Mouse (Mus musculus) E14TG2a.4 (cell line): ENCODE data around the gene Pik3r6.

Experiments used
- H3K27me3 ChIP-seq: 2 replicates; pipeline ENCODE4 v1.6.1; 2014; ENCODE audit warnings: low read length, control low read depth; ENCODE audit not compliant: insufficient read depth
- H3K36me3 ChIP-seq: 2 replicates; pipeline ENCODE4 v1.6.1; 2014; ENCODE audit warnings: low read length, control low read depth; ENCODE audit not compliant: insufficient read depth
- H3K4me1 ChIP-seq: replicated peaks from 2 replicates; pipeline ENCODE4 v1.6.1; 2014; ENCODE audit warnings: low read depth, low read length, control low read depth
- H3K4me3 ChIP-seq: replicated peaks from 2 replicates; pipeline ENCODE4 v1.5.1; 2014; ENCODE audit warnings: mild to moderate bottlenecking, low read length
- H3K9me3 ChIP-seq: 2 replicates; pipeline ENCODE4 v1.6.1; 2014; ENCODE audit warnings: low read length, control low read depth
- CTCF ChIP-seq: conservative IDR thresholded peaks from 2 replicates; pipeline ENCODE4 v1.5.1; 2014; ENCODE audit warnings: low read length
- NANOG ChIP-seq: IDR thresholded peaks from 2 replicates; pipeline ENCODE4 v1.6.1; 2014; ENCODE audit warnings: borderline replicate concordance, low read length, mixed read lengths
- POU5F1 ChIP-seq: IDR thresholded peaks from 2 replicates; pipeline ENCODE4 v1.6.1; 2014; ENCODE audit warnings: low read length, borderline replicate concordance

Gene Pik3r6

DNA sequence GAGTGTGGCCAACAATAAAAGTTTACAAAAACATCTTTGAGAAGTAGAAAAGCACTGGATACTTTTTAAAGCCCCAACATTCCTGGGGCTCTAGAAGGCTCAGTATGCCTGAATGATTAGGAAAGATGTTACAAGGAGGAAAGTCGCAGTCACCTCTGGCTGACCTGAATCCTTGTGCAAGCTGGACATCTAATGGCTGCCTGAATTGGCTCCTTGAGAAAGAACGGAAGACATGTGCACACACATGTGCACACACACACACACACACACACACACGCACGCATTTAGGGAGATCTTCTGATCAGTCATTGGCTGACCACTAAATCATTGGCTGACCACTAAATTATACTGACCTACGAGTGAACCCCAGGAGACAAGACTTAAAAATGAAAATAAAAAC lies 68.0 kb downstream of the Pik3r6 start:
- no peaks in the 10 kb centered on the region for H3K36me3 ChIP-seq
- no peak overlapping the region for H3K4me3 ChIP-seq
- peaks cover 7% of the 10 kb centered on the region; the same call in 1 of the 2 replicates for H3K4me1 ChIP-seq
- no peaks in the 10 kb centered on the region for H3K9me3 ChIP-seq
- TF ChIP-seq CTCF: no peak
- no peak for TF ChIP-seq POU5F1
- no peak for TF ChIP-seq NANOG
- peaks cover 15% of the 10 kb centered on the region for H3K27me3 ChIP-seq

DNA sequence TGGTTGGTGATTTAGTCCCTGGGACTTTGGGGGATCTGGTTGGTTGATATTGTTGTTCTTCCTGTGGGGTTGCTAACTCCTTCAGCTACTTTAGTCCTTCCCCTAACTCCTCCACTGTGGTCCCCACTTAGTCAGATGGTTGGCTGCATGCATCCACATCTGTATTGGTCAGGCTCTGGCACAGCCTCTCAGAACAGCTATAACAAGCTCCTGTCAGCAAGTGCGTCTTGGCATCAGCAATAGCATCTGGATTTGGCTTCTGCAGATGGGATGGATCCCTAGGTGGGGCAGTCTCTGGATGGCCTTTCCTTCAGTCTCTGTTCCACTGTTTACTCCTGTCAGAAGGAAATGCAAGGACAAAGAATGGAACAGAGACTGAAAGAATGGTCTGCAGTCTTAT lies 74.3 kb downstream of the Pik3r6 start:
- H3K4me3 ChIP-seq: no peak overlapping the region
- H3K27me3 ChIP-seq: peaks cover 21% of the 10 kb centered on the region
- TF ChIP-seq NANOG: no peak
- TF ChIP-seq POU5F1: no peak
- TF ChIP-seq CTCF: no peak
- H3K4me1 ChIP-seq: no peaks in the 10 kb centered on the region; the same call in 1 of the 2 replicates
- no peaks in the 10 kb centered on the region for H3K9me3 ChIP-seq
- H3K36me3 ChIP-seq: no peaks in the 10 kb centered on the region

DNA sequence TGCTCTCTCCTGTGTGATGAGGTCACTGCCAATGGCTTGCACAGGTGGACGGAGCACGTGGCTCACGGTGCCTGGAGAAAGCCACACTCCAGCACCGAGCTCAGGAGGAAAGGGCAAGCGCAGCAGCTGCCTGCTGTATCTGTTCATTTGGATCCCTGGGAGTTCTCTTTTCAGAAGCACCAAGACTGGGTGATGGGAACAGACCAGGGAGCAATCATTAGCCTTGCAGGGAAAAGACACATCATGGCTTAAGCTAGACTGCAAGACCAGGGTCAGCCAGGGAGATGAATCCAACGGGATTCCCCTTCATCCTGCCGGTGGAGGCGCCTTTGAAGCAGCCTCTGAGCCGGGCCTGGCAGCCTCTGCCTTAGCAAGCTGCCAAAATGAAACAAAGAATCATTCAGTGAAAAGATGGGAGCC lies 76.7 kb downstream of the Pik3r6 start:
- no peak for TF ChIP-seq NANOG
- no peak for TF ChIP-seq CTCF
- TF ChIP-seq POU5F1: no peak
- H3K27me3 ChIP-seq: peaks cover 19% of the 10 kb centered on the region
- H3K4me3 ChIP-seq: no peak overlapping the region
- no peaks in the 10 kb centered on the region for H3K9me3 ChIP-seq
- H3K36me3 ChIP-seq: no peaks in the 10 kb centered on the region
- H3K4me1 ChIP-seq: no peaks in the 10 kb centered on the region; the same call in 1 of the 2 replicates

GRCm38 (mm10) chr11:68580566-68580965 lies 77.7 kb downstream of the Pik3r6 start:
- Histone ChIP-seq H3K36me3 (no peaks in the 10 kb centered on the region), H3K27me3 (peaks cover 19% of the 10 kb centered on the region), H3K9me3 (no peaks in the 10 kb centered on the region), H3K4me1 (no peaks in the 10 kb centered on the region; the same call in 1 of the 2 replicates), H3K4me3 (no peak overlapping the region)
- no peak for TF ChIP-seq NANOG
- no peak for TF ChIP-seq POU5F1
- TF ChIP-seq CTCF: no peak

GRCm38 (mm10) chr11:68583225-68583624 lies 80.4 kb downstream of the Pik3r6 start:
- Histone ChIP-seq H3K4me1 (no peaks in the 10 kb centered on the region; the same call in 1 of the 2 replicates), H3K9me3 (no peaks in the 10 kb centered on the region)
- TF ChIP-seq CTCF (no peak), NANOG (no peak), POU5F1 (no peak)

GRCm38 (mm10) chr11:68583906-68584480 lies 81.2 kb downstream of the Pik3r6 start:
- no peak for TF ChIP-seq POU5F1
- H3K4me1 ChIP-seq: no peaks in the 10 kb centered on the region; the same call in 1 of the 2 replicates
- peaks cover 11% of the 10 kb centered on the region for H3K27me3 ChIP-seq

More at GRCm38 (mm10) chr11:68583225-68583624, 80.4 kb downstream of the Pik3r6 start:
- Histone ChIP-seq H3K36me3 (no peaks in the 10 kb centered on the region), H3K4me3 (no peak overlapping the region), H3K27me3 (peaks cover 17% of the 10 kb centered on the region)

GRCm38 (mm10) chr11:68585890-68586289 lies 83.1 kb downstream of the Pik3r6 start:
- TF ChIP-seq NANOG (no peak), CTCF (no peak), POU5F1 (no peak)
- Histone ChIP-seq H3K36me3 (no peaks in the 10 kb centered on the region), H3K27me3 (peaks cover 18% of the 10 kb centered on the region), H3K4me3 (no peak overlapping the region), H3K9me3 (no peaks in the 10 kb centered on the region), H3K4me1 (no peaks in the 10 kb centered on the region)

More at GRCm38 (mm10) chr11:68583906-68584480, 81.2 kb downstream of the Pik3r6 start:
- Histone ChIP-seq H3K9me3 (no peaks in the 10 kb centered on the region), H3K36me3 (no peaks in the 10 kb centered on the region), H3K4me3 (no peak overlapping the region)

GRCm38 (mm10) chr11:68586721-68587120 lies 83.9 kb downstream of the Pik3r6 start, which contains the start of gene Ccdc42:
TSS of gene Ccdc42 (plus strand) at chr11:68587021.
- no peaks in the 10 kb centered on the region for H3K4me1 ChIP-seq
- no peaks in the 10 kb centered on the region for H3K36me3 ChIP-seq
- H3K27me3 ChIP-seq: peaks cover 26% of the 10 kb centered on the region
- TF ChIP-seq CTCF (no peak), POU5F1 (no peak), NANOG (no peak)
- no peaks in the 10 kb centered on the region for H3K9me3 ChIP-seq
- no peak within 1 kb of the TSS for H3K4me3 ChIP-seq
